Mouse (Mus musculus) left cerebral cortex, postnatal 14 days (tissue): ENCODE data around the gene Tmcc1. TPM values are rescaled to one million over a fixed set of nuclear protein-coding genes. Genes with fewer than 3 reads are reported as not detected.
A peak's percentile ranks its signal among the peaks of the same experiment; 100 is the strongest.
"Not testable (repeated sequence)": the region's sequence is repeated elsewhere in the genome, so short reads cannot be mapped to it uniquely, and the experiment has no call there.

Experiments
- DNase-seq, 2 experiments: peaks; one replicate each; pipeline ENCODE4 v3.0.0; 2021 to 2022; ENCODE audit warnings: low spot score in 2 of 2, mixed read lengths in 1 of 2
- intact Hi-C: fragments of 180-260 bp; cut with DNase I; formaldehyde crosslinking; loops from one replicate; pipeline ENCODE4 v1.15.1; 2025
- long read RNA-seq, 2 experiments: library from polyadenylated mRNA; stranded (forward); transcript quantifications; one replicate each; pipeline ENCODE4 v2.0.0; 2021
- total RNA-seq, 2 experiments: library from RNA; stranded (reverse); gene quantifications; 2 replicates each; pipeline ENCODE4 v1.2.3; 2021

The Tmcc1 gene
- 10 to 100 TPM; 57.1 to 60.6 TPM for total RNA-seq
- long read RNA-seq, experiment 1, full-length matches to known transcripts = 5 of 13 reads
- long read RNA-seq, experiment 1, partial matches to known transcripts = 2 of 13 reads
- long read RNA-seq, experiment 1, other reads (novel, unspliced or antisense) = 6 of 13 reads
- long read RNA-seq, experiment 2, full-length matches to known transcripts = 3 of 7 reads
- long read RNA-seq, experiment 2, partial matches to known transcripts = 2 of 7 reads
- long read RNA-seq, experiment 2, other reads (novel, unspliced or antisense) = 2 of 7 reads

GRCm38 (mm10) chr6:116193394-116194393 lies at the start of gene Tmcc1:
TSS of gene Tmcc1 (minus strand) at chr6:116193486.
- intact Hi-C loops = loop anchor here (5.0 kb wide), 1 partner anchor 181 kb away; no protein-coding TSS in a partner anchor

GRCm38 (mm10) chr6:116240371-116240770 lies 47.1 kb upstream of the Tmcc1 start:
- DNase-seq = no peak
- intact Hi-C loops = no loop called here

More at GRCm38 (mm10) chr6:116193394-116194393, at the start of gene Tmcc1:
- peak; percentile 97 to 99 for DNase-seq

GRCm38 (mm10) chr6:116238083-116238482 lies 44.8 kb upstream of the Tmcc1 start:
- DNase-seq = no peak
- intact Hi-C loops = no loop called here

- DNase-seq = no peak
- intact Hi-C loops = no loop called here
Observed at GRCm38 (mm10) chr6:116235336-116235735, 42.0 kb upstream of the Tmcc1 start.

GRCm38 (mm10) chr6:116234821-116235220 lies 41.5 kb upstream of the Tmcc1 start:
- intact Hi-C loops, DNase-seq: not testable (repeated sequence)

GRCm38 (mm10) chr6:116228785-116229525 lies 35.7 kb upstream of the Tmcc1 start:
- peak; percentile 75 to 81 for DNase-seq
- intact Hi-C loops = loop anchor here (10.0 kb wide), 1 partner anchor 214 kb away; no protein-coding TSS in a partner anchor

- no peak for DNase-seq
- intact Hi-C loops = loop anchor here (10.0 kb wide), 1 partner anchor 213 kb away; no protein-coding TSS in a partner anchor
Observed at GRCm38 (mm10) chr6:116227767-116228166, 34.5 kb upstream of the Tmcc1 start.

GRCm38 (mm10) chr6:116207729-116208534 lies 14.6 kb upstream of the Tmcc1 start, which contains the start of gene Washc2:
TSS of gene Washc2 (plus strand) at chr6:116208038.
- intact Hi-C loops = no loop called here
- peak; percentile 97 for DNase-seq

GRCm38 (mm10) chr6:116199682-116200081 lies 6.4 kb upstream of the Tmcc1 start:
- no peak for DNase-seq
- intact Hi-C loops = no loop called here

GRCm38 (mm10) chr6:116198173-116198572 lies 4.9 kb upstream of the Tmcc1 start:
- intact Hi-C loops = no loop called here
- peak; percentile 38 to 48 for DNase-seq

GRCm38 (mm10) chr6:116195811-116196210 lies 2.5 kb upstream of the Tmcc1 start:
- intact Hi-C loops = no loop called here
- DNase-seq = no peak

GRCm38 (mm10) chr6:116192809-116193311 lies 426 bp downstream of the Tmcc1 start:
- DNase-seq = peak in 1 of 2 experiments; percentile 30
- intact Hi-C loops = loop anchor here (5.0 kb wide), 1 partner anchor 181 kb away; no protein-coding TSS in a partner anchor

GRCm38 (mm10) chr6:116189417-116189816 lies 3.9 kb downstream of the Tmcc1 start:
- intact Hi-C loops = no loop called here
- DNase-seq = no peak

GRCm38 (mm10) chr6:116186485-116186884 lies 6.8 kb downstream of the Tmcc1 start:
- DNase-seq = no peak
- intact Hi-C loops = no loop called here

- DNase-seq = no peak
- intact Hi-C loops = no loop called here
Observed at GRCm38 (mm10) chr6:116183509-116183908, 9.8 kb downstream of the Tmcc1 start.

- intact Hi-C loops = no loop called here
- no peak for DNase-seq
Observed at GRCm38 (mm10) chr6:116180731-116181130, 12.6 kb downstream of the Tmcc1 start.

- no peak for DNase-seq
- intact Hi-C loops = no loop called here
Observed at GRCm38 (mm10) chr6:116178376-116178775, 14.9 kb downstream of the Tmcc1 start.

- DNase-seq = peak in 1 of 2 experiments; percentile 15
- intact Hi-C loops = not testable (repeated sequence)
Observed at GRCm38 (mm10) chr6:116173511-116174099, 19.7 kb downstream of the Tmcc1 start.
